Mouse (Mus musculus) myocyte (in vitro differentiated cells): Measurements from ENCODE around the gene Cers5. TPM values are rescaled to one million over a fixed set of nuclear protein-coding genes. Genes with fewer than 3 reads are reported as not detected.

Experiments used
- H3K27me3 ChIP-seq: one replicate; pipeline ENCODE4 v1.6.1; 2011; ENCODE audit not compliant: control insufficient read depth, insufficient read depth, insufficient read length
- H3K36me3 ChIP-seq: one replicate; pipeline ENCODE4 v1.6.1; 2011; ENCODE audit not compliant: control insufficient read depth, insufficient read depth
- H3K4me2 ChIP-seq: one replicate; pipeline ENCODE4 v1.6.1; 2011; ENCODE audit warnings: low read depth, control low read depth
- H3K4me3 ChIP-seq: one replicate; pipeline ENCODE4 v1.5.1; 2011; ENCODE audit warnings: mild to moderate bottlenecking, control low read depth, moderate library complexity
- H3K79me2 ChIP-seq: one replicate; pipeline ENCODE4 v1.6.1; 2011; ENCODE audit not compliant: control insufficient read depth, insufficient read depth
- H3ac ChIP-seq: one replicate; pipeline ENCODE4 v1.6.1; 2011; ENCODE audit not compliant: control insufficient read depth, insufficient read length
- CEBPB ChIP-seq: IDR thresholded peaks from 2 replicates; pipeline ENCODE4 v1.6.1; 2011; ENCODE audit warnings: mild to moderate bottlenecking, moderate library complexity; ENCODE audit not compliant: poor library complexity, insufficient read depth, severe bottlenecking
- E2F4 ChIP-seq: IDR thresholded peaks from one replicate; pipeline ENCODE4 v1.6.1; 2011; ENCODE audit warnings: mild to moderate bottlenecking, control low read depth, moderate library complexity; ENCODE audit not compliant: insufficient read depth
- MAX ChIP-seq: IDR thresholded peaks from one replicate; pipeline ENCODE4 v1.6.1; 2011; ENCODE audit warnings: low read depth, mild to moderate bottlenecking, control low read depth
- MYOD1 ChIP-seq, 3 experiments: IDR thresholded peaks; one replicate each; pipeline ENCODE4 v1.6.1; 2011; ENCODE audit warnings: control low read depth in 2 of 3, low read depth in 2 of 3, mild to moderate bottlenecking in 2 of 3, moderate library complexity in 1 of 3; ENCODE audit not compliant: insufficient read length in 2 of 3, control insufficient read depth in 1 of 3
- MYOG ChIP-seq, 3 experiments: IDR thresholded peaks; one replicate each; pipeline ENCODE4 v1.6.1; 2011; ENCODE audit warnings: control low read depth in 2 of 3, low read depth in 2 of 3, mild to moderate bottlenecking in 2 of 3; ENCODE audit not compliant: insufficient read length in 2 of 3, control insufficient read depth in 1 of 3, insufficient read depth in 1 of 3
- POLR2A ChIP-seq: IDR thresholded peaks from one replicate; pipeline ENCODE4 v1.6.1; 2011; ENCODE audit warnings: low read depth, mild to moderate bottlenecking, control low read depth, moderate library complexity; ENCODE audit not compliant: insufficient read length
- POLR2AphosphoS2 ChIP-seq: IDR thresholded peaks from one replicate; pipeline ENCODE4 v1.6.1; 2011; ENCODE audit warnings: low read depth, control low read depth; ENCODE audit not compliant: insufficient read length
- REST ChIP-seq: IDR thresholded peaks from one replicate; pipeline ENCODE4 v1.6.1; 2011; ENCODE audit warnings: mild to moderate bottlenecking, control low read depth, moderate library complexity; ENCODE audit not compliant: insufficient read depth, insufficient read length
- SRF ChIP-seq: IDR thresholded peaks from one replicate; pipeline ENCODE4 v1.6.1; 2011; ENCODE audit warnings: low read depth; ENCODE audit not compliant: control insufficient read depth, insufficient read length
- TCF12 ChIP-seq: IDR thresholded peaks from one replicate; pipeline ENCODE4 v1.6.1; 2011; ENCODE audit warnings: mild to moderate bottlenecking, control low read depth; ENCODE audit not compliant: poor library complexity, insufficient read depth, severe bottlenecking
- TCF3 ChIP-seq: IDR thresholded peaks from one replicate; pipeline ENCODE4 v1.6.1; 2011; ENCODE audit warnings: low read depth, control low read depth; ENCODE audit not compliant: insufficient read length
- USF1 ChIP-seq: IDR thresholded peaks from one replicate; pipeline ENCODE4 v1.6.1; 2011; ENCODE audit warnings: low read depth, mild to moderate bottlenecking, control low read depth, moderate library complexity
- polyA plus RNA-seq: library from polyadenylated mRNA; unstranded; fragments of >200 nt; fragmentation: generic; extraction: Trizol; gene quantifications from one replicate; pipeline ENCODE4 v1.2.1, GENCODE M21; 2012; ENCODE audit warnings: missing spikeins

Gene Cers5
- polyA plus RNA-seq, 1 experiment = 68.6 TPM

GRCm38 (mm10) chr15:99797898-99798297 is 25.2 kb upstream of the Cers5 start:
- Histone ChIP-seq H3K4me3 (no peak overlapping the region), H3K79me2 (peaks cover 9% of the 10 kb centered on the region), H3K4me2 (no peak overlapping the region), H3K27me3 (no peaks in the 10 kb centered on the region), H3K36me3 (peaks cover 71% of the 10 kb centered on the region), H3ac (no peak overlapping the region)
- no peak for TF ChIP-seq TCF3
- no peak for TF ChIP-seq E2F4
- no peak for TF ChIP-seq POLR2A
- TF ChIP-seq MYOD1 (IDR thresholded peaks at IDR 0.05; ENCODE audit: control insufficient read depth in 1 of 3, insufficient read length in 2 of 3, low read depth in 2 of 3) = no peak
- TF ChIP-seq SRF = no peak
- no peak for TF ChIP-seq REST
- TF ChIP-seq POLR2AphosphoS2 = no peak
- no peak for TF ChIP-seq MAX
- TF ChIP-seq MYOG (IDR thresholded peaks at IDR 0.05; ENCODE audit: control insufficient read depth in 1 of 3, insufficient read depth in 1 of 3, insufficient read length in 2 of 3, low read depth in 2 of 3) = no peak
- TF ChIP-seq USF1 = no peak
- TF ChIP-seq TCF12 = no peak
- TF ChIP-seq CEBPB = no peak

- Histone ChIP-seq H3K4me2 (no peak overlapping the region), H3K36me3 (peaks cover 75% of the 10 kb centered on the region), H3K27me3 (no peaks in the 10 kb centered on the region), H3ac (no peak overlapping the region), H3K4me3 (no peak overlapping the region), H3K79me2 (peaks cover 6% of the 10 kb centered on the region)
- TF ChIP-seq E2F4 = no peak
- peak; percentile 94 for TF ChIP-seq TCF12
- peak; percentile 67 to 96 (median 87) for TF ChIP-seq MYOD1 (IDR thresholded peaks at IDR 0.05; ENCODE audit: control insufficient read depth in 1 of 3, insufficient read length in 2 of 3, low read depth in 2 of 3)
- no peak for TF ChIP-seq MAX
- TF ChIP-seq POLR2AphosphoS2 = no peak
- TF ChIP-seq SRF = no peak
- no peak for TF ChIP-seq REST
- no peak for TF ChIP-seq USF1
- TF ChIP-seq TCF3 = peak; percentile 40
- TF ChIP-seq MYOG (IDR thresholded peaks at IDR 0.05; ENCODE audit: control insufficient read depth in 1 of 3, insufficient read depth in 1 of 3, insufficient read length in 2 of 3, low read depth in 2 of 3) = peak in 2 of 3 experiments; percentile 75 to 99
Measured at GRCm38 (mm10) chr15:99796735-99797134, 24.1 kb upstream of the Cers5 start.

DNA sequence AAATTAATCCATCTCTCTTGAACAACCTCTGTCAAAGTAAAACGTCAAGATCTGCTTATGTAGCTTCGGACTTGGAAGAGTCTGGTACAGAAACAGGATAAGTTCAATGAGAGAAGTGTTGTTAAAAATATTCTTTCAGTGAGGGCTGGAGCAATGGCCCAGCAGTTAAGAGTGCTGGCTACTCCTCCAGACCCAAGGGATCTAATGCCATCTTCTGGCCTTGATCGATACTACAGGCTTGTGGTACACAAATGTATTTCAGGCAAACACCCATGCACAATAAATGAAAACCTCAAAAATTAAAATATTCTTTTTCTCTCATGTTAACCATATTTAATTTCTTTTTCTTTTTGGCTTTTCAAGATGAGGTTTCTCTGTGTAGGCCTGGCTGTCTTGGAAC is 23.4 kb upstream of the Cers5 start:
- peaks cover 10% of the 10 kb centered on the region for H3K79me2 ChIP-seq
- no peak overlapping the region for H3K4me2 ChIP-seq
- no peaks in the 10 kb centered on the region for H3K27me3 ChIP-seq
- no peak for TF ChIP-seq E2F4
- TF ChIP-seq USF1 = no peak
- TF ChIP-seq MYOD1 (IDR thresholded peaks at IDR 0.05; ENCODE audit: control insufficient read depth in 1 of 3, insufficient read length in 2 of 3, low read depth in 2 of 3) = no peak
- TF ChIP-seq REST = no peak
- TF ChIP-seq MAX = no peak
- TF ChIP-seq TCF3 = no peak
- peaks cover 81% of the 10 kb centered on the region for H3K36me3 ChIP-seq
- no peak overlapping the region for H3ac ChIP-seq
- H3K4me3 ChIP-seq = no peak overlapping the region

GRCm38 (mm10) chr15:99792221-99792815 is 19.6 kb upstream of the Cers5 start:
- Histone ChIP-seq H3K36me3 (peaks cover 84% of the 10 kb centered on the region), H3K79me2 (peaks cover 7% of the 10 kb centered on the region), H3K4me3 (no peak overlapping the region), H3K4me2 (no peak overlapping the region), H3ac (no peak overlapping the region), H3K27me3 (no peaks in the 10 kb centered on the region)
- TF ChIP-seq POLR2AphosphoS2 (peak; percentile 56), TCF12 (no peak)

GRCm38 (mm10) chr15:99791003-99791402 is 18.3 kb upstream of the Cers5 start:
- H3K4me2 ChIP-seq = no peak overlapping the region
- peaks cover 82% of the 10 kb centered on the region for H3K36me3 ChIP-seq
- H3K79me2 ChIP-seq = peaks cover 7% of the 10 kb centered on the region
- TF ChIP-seq USF1 = no peak
- TF ChIP-seq CEBPB = no peak
- no peak for TF ChIP-seq TCF3
- TF ChIP-seq POLR2A = no peak
- TF ChIP-seq MYOD1 (IDR thresholded peaks at IDR 0.05; ENCODE audit: control insufficient read depth in 1 of 3, insufficient read length in 2 of 3, low read depth in 2 of 3) = no peak
- peak; percentile 24 for TF ChIP-seq POLR2AphosphoS2
- no peak overlapping the region for H3ac ChIP-seq
- H3K4me3 ChIP-seq = no peak overlapping the region
- H3K27me3 ChIP-seq = no peaks in the 10 kb centered on the region
